8 mouse cellular contexts compared by ENCODE assay signal in the genomic region with DNA sequence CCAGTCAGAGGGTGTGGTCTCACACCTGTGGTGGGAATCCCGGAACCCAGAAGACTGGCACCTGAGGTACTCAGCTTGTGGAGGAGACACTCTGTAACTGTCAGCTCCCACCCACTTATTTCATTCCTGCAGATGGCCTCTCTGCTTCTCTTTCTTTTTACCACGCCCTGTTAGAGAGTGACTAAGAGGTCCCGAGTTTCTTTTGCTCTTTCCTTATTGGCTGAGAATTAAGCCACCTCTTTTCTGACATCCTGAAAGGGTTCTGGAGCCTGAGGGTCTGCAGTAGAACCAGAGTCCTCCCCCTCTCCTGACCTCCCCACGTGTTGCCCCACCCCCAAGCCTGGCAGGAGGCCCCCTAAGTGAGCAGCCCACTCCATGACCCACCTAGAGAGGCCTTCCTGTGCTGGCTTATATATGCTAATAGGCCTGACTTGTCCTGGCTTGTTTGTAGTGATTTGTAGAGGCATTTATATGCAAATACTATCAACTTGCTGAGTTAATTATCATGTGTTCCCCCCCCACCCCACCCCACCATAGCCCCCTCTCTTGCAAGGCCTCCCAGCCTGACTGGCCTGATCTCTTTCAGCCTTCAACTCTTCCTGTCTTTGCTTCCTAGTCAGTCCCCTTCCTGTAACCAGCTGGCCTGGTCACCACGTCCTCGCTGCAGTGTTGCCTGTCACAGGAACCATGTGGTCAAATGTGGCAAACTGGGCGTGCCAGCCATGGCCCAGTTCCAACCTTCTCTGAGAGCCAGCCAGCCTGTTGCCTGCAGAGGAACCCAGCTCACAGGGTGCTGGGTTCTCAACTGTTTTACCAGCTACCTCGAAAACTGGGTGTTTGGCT.
DNase-seq lines count a peak whose midpoint lies in the region; ATAC-seq and TF ChIP-seq lines count a peak whose summit lies in the region.

No protein-coding gene starts in this region.

- ATAC-seq in hindbrain, embryonic 15.5 days (ENCODE audit: low FRiP score, low read depth), result peak; percentile 65; the same call in 1 of the 2 replicates
- ATAC-seq in midbrain, embryonic 12.5 days (ENCODE audit: low FRiP score, low read depth), result peak; percentile 51

- H3K9me3 ChIP-seq in hindbrain, embryonic 15.5 days, result no peaks in the 10 kb centered on the region
- no peaks in the 10 kb centered on the region for H3K9me3 ChIP-seq in midbrain, embryonic 12.5 days

- H3K4me3 ChIP-seq in gastrocnemius, adult 2 months, result no peak overlapping the region
- H3K4me3 ChIP-seq in hindbrain, embryonic 15.5 days, result no peak overlapping the region
- no peak overlapping the region for H3K4me3 ChIP-seq in midbrain, embryonic 12.5 days

- H3K36me3 ChIP-seq in hindbrain, embryonic 15.5 days, result no peaks in the 10 kb centered on the region
- H3K36me3 ChIP-seq in midbrain, embryonic 12.5 days, result no peaks in the 10 kb centered on the region

- peak overlapping the region; percentile 80 for H3K27ac ChIP-seq in gastrocnemius, adult 2 months
- no peak overlapping the region for H3K27ac ChIP-seq in hindbrain, embryonic 15.5 days (replicated peaks)
- H3K27ac ChIP-seq in midbrain, embryonic 12.5 days (replicated peaks), result peak overlapping the region; percentile 17; the same call in 1 of the 2 replicates

- TF ChIP-seq CTCF in gastrocnemius, adult 2 months (IDR thresholded peaks at IDR 0.05), result no peak

- no peak overlapping the region for H3K4me2 ChIP-seq in hindbrain, embryonic 15.5 days
- H3K4me2 ChIP-seq in midbrain, embryonic 12.5 days (replicated peaks), result no peak overlapping the region; the same call in 1 of the 2 replicates

- 11% methylated on average over 8 of the region's 8 CpGs for WGBS in hindbrain, embryonic 15.5 days
- 9% methylated on average over 8 of the region's 8 CpGs for WGBS in midbrain, embryonic 12.5 days

- DNase-seq in embryo, embryonic 9.5 days (ENCODE audit: extremely low spot score), result peak; percentile 30
- no peak for DNase-seq in embryo, embryonic 11 days
- DNase-seq in adrenal gland, adult 2 months, result peak; percentile 93
- peak; percentile 94 for DNase-seq in gastrocnemius, adult 2 months
- DNase-seq in left cerebral cortex, postnatal 25 days (ENCODE audit: low spot score in 2 of 2), result peak; percentile 39 to 63
- peak; percentile 58 for DNase-seq in urinary bladder, postnatal 25 days (ENCODE audit: low spot score)

- no peak overlapping the region for H3K9ac ChIP-seq in hindbrain, embryonic 15.5 days
- H3K9ac ChIP-seq in midbrain, embryonic 12.5 days (replicated peaks), result no peak overlapping the region

- peaks cover 43% of the 10 kb centered on the region for H3K4me1 ChIP-seq in hindbrain, embryonic 15.5 days (replicated peaks)
- peaks cover 93% of the 10 kb centered on the region for H3K4me1 ChIP-seq in midbrain, embryonic 12.5 days

- intact Hi-C loops in gastrocnemius, adult 2 months (cut with DNase I), result no loop called here
- intact Hi-C loops in left cerebral cortex, postnatal 25 days (cut with DNase I), result no loop called here

- peaks cover 25% of the 10 kb centered on the region for H3K27me3 ChIP-seq in hindbrain, embryonic 15.5 days
- peaks cover 16% of the 10 kb centered on the region for H3K27me3 ChIP-seq in midbrain, embryonic 12.5 days
